Mouse (Mus musculus): ENCODE measurements at regions not wholly inside any gene's neighbourhood (a gene's known extent, or its start where the extent isn't known, plus 50 kb on each side); places are given as distances from the start of the nearest gene placed in this dataset.

DNA sequence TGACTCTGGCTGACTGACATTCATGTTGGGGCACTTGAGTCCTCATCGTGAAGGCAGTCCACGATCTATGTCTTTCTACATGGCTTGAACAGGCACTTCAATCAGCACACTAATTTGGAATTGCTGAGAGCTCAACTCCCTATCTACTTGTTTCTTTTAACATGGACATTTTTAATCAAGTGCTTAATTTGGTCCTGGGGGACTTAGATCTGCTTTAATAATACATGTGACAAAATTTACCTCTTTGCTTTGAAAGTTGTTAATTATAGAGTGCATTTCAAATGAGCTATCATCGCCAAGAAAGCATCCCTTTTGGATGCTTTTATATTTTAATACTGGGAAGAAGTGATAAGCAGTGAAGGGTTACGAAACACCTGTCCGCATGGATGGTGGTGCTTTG lies 436.6 kb upstream of the Sel1l start:
- Histone ChIP-seq H3K27me3 (ENCODE audit: control insufficient read depth in 1 of 2, insufficient read depth in 2 of 2, low read length in 2 of 2) (no peaks in the 10 kb centered on the region), H3K9me3 (replicated peaks; ENCODE audit: insufficient read depth, low read length) (no peaks in the 10 kb centered on the region), H3K4me1 (ENCODE audit: control insufficient read depth in 1 of 2, insufficient read depth in 2 of 2, low read length in 2 of 2) (no peaks in the 10 kb centered on the region), H3K79me2 (ENCODE audit: control insufficient read depth, insufficient read depth, low read length, poor library complexity) (no peaks in the 10 kb centered on the region), H3K36me3 (ENCODE audit: control insufficient read depth in 1 of 2, insufficient read depth in 2 of 2, low read length in 2 of 2) (no peaks in the 10 kb centered on the region), H3K9ac (ENCODE audit: control insufficient read depth, low read depth, low read length, poor library complexity, severe bottlenecking) (no peak overlapping the region), H3K27ac (ENCODE audit: control insufficient read depth, low read depth, low read length) (no peak overlapping the region), H3K4me3 (ENCODE audit: control insufficient read depth in 1 of 2, insufficient read depth in 1 of 2, low read depth in 2 of 2, low read length in 2 of 2) (no peak overlapping the region)
- no peak for DNase-seq (ENCODE audit: low read depth, low spot score)
- TF ChIP-seq NELFE (IDR thresholded peaks at IDR 0.05; ENCODE audit: low read depth, low read length) (no peak), GATA1 (IDR thresholded peaks at IDR 0.05; ENCODE audit: low read depth, low read length) (no peak), ZNF384 (IDR thresholded peaks at IDR 0.05; ENCODE audit: low read depth, low read length) (no peak), ZMIZ1 (IDR thresholded peaks at IDR 0.05; ENCODE audit: low read depth, low read length) (no peak), MYC (IDR thresholded peaks at IDR 0.05; ENCODE audit: low read depth, low read length) (no peak), EP300 (IDR thresholded peaks at IDR 0.05; ENCODE audit: low read depth in 1 of 2, low read length in 2 of 2) (no peak), ZC3H11A (IDR thresholded peaks at IDR 0.05; ENCODE audit: low read depth, low read length) (no peak), MYB (IDR thresholded peaks at IDR 0.05; ENCODE audit: low read depth, low read length) (no peak), RCOR1 (IDR thresholded peaks at IDR 0.05; ENCODE audit: low read depth, low read length) (no peak), CHD2 (IDR thresholded peaks at IDR 0.05; ENCODE audit: low read length) (no peak), CTCF (IDR thresholded peaks at IDR 0.05 in 2 of 3, conservative IDR thresholded peaks at IDR 0.05 in 1 of 3; ENCODE audit: control insufficient read depth in 1 of 3, insufficient read depth in 1 of 3, low read depth in 2 of 3, low read length in 3 of 3, poor library complexity in 1 of 3, severe bottlenecking in 1 of 3) (no peak)

DNA sequence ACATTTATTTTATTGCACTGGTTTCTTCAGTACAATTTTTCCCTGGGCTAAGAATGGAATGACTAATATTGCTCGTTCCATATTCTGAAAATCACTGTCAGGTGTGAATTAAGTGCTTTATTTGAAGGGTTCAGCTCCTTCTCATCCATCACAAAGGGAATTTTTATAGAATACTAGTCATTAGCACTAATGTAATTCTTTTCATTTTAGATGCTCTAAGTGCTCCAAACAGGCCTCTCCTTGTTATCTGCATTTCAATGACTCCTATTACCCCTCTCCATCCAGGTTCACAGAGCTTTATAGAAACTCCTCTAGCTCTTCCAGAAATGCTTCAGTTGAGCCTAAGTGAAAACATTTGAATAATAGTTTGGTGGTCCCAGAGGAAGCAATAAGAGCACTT lies 431.5 kb upstream of the Sel1l start:
- Histone ChIP-seq H3K27me3 (ENCODE audit: control insufficient read depth in 1 of 2, insufficient read depth in 2 of 2, low read length in 2 of 2) (no peaks in the 10 kb centered on the region), H3K4me1 (ENCODE audit: control insufficient read depth in 1 of 2, insufficient read depth in 2 of 2, low read length in 2 of 2) (no peaks in the 10 kb centered on the region), H3K36me3 (ENCODE audit: control insufficient read depth in 1 of 2, insufficient read depth in 2 of 2, low read length in 2 of 2) (no peaks in the 10 kb centered on the region), H3K9me3 (replicated peaks; ENCODE audit: insufficient read depth, low read length) (no peaks in the 10 kb centered on the region), H3K4me3 (ENCODE audit: control insufficient read depth in 1 of 2, insufficient read depth in 1 of 2, low read depth in 2 of 2, low read length in 2 of 2) (no peak overlapping the region), H3K9ac (ENCODE audit: control insufficient read depth, low read depth, low read length, poor library complexity, severe bottlenecking) (no peak overlapping the region), H3K27ac (ENCODE audit: control insufficient read depth, low read depth, low read length) (no peak overlapping the region), H3K79me2 (ENCODE audit: control insufficient read depth, insufficient read depth, low read length, poor library complexity) (no peaks in the 10 kb centered on the region)
- no peak for DNase-seq (ENCODE audit: low read depth, low spot score)
- TF ChIP-seq SMC3 (IDR thresholded peaks at IDR 0.05; ENCODE audit: low read depth, low read length) (no peak), RAD21 (IDR thresholded peaks at IDR 0.05; ENCODE audit: low read depth, low read length) (no peak), BHLHE40 (IDR thresholded peaks at IDR 0.05; ENCODE audit: borderline replicate concordance, low read depth, low read length) (no peak), UBTF (IDR thresholded peaks at IDR 0.05; ENCODE audit: borderline replicate concordance, insufficient read depth, low read depth, low read length) (no peak), MXI1 (IDR thresholded peaks at IDR 0.05; ENCODE audit: low read depth, low read length) (no peak), JUND (IDR thresholded peaks at IDR 0.05; ENCODE audit: low read depth, low read length) (no peak), ELF1 (IDR thresholded peaks at IDR 0.05; ENCODE audit: low read depth, low read length) (no peak), POLR2AphosphoS2 (IDR thresholded peaks at IDR 0.05; ENCODE audit: low read length) (no peak), ZNF384 (IDR thresholded peaks at IDR 0.05; ENCODE audit: low read depth, low read length) (no peak), SIN3A (IDR thresholded peaks at IDR 0.05; ENCODE audit: low read length) (no peak), USF2 (IDR thresholded peaks at IDR 0.05; ENCODE audit: borderline replicate concordance in 1 of 2, insufficient read depth in 1 of 2, low read depth in 1 of 2, low read length in 2 of 2) (no peak), ZKSCAN1 (IDR thresholded peaks at IDR 0.05; ENCODE audit: low read depth, low read length) (no peak), E2F4 (IDR thresholded peaks at IDR 0.05; ENCODE audit: borderline replicate concordance, low read depth, low read length) (no peak), CTCF (IDR thresholded peaks at IDR 0.05 in 2 of 3, conservative IDR thresholded peaks at IDR 0.05 in 1 of 3; ENCODE audit: control insufficient read depth in 1 of 3, insufficient read depth in 1 of 3, low read depth in 2 of 3, low read length in 3 of 3, poor library complexity in 1 of 3, severe bottlenecking in 1 of 3) (no peak), KAT2A (conservative IDR thresholded peaks at IDR 0.05; ENCODE audit: low read depth, low read length) (no peak), MYB (IDR thresholded peaks at IDR 0.05; ENCODE audit: low read depth, low read length) (no peak), ZMIZ1 (IDR thresholded peaks at IDR 0.05; ENCODE audit: low read depth, low read length) (no peak), GATA1 (IDR thresholded peaks at IDR 0.05; ENCODE audit: low read depth, low read length) (no peak)
